Mouse (Mus musculus) embryonic fibroblast, embryonic 13.5 days (primary cell): ENCODE data around the gene Ube2e2. TPM values are rescaled to one million over a fixed set of nuclear protein-coding genes. Genes with fewer than 3 reads are reported as not detected.

Source experiments
- H3K27ac ChIP-seq: 2 replicates; pipeline ENCODE4 v1.5.1; 2012; ENCODE audit warnings: low read length, control low read depth, inconsistent platforms; ENCODE audit not compliant: insufficient read depth
- H3K4me1 ChIP-seq: 2 replicates; pipeline ENCODE4 v1.6.1; 2011; ENCODE audit warnings: low read length; ENCODE audit not compliant: control insufficient read depth, insufficient read depth
- H3K4me3 ChIP-seq: 2 replicates; pipeline ENCODE4 v1.5.1; 2011; ENCODE audit warnings: mild to moderate bottlenecking, control low read depth, low read length; ENCODE audit not compliant: insufficient read depth
- CTCF ChIP-seq: IDR thresholded peaks from 2 replicates; pipeline ENCODE4 v1.5.1; 2011; ENCODE audit warnings: mild to moderate bottlenecking, control low read depth, low read length, moderate library complexity, borderline replicate concordance; ENCODE audit not compliant: insufficient read depth
- POLR2A ChIP-seq: IDR thresholded peaks from 2 replicates; pipeline ENCODE4 v1.6.1; 2011; ENCODE audit warnings: low read depth, mild to moderate bottlenecking, control low read depth, low read length, moderate library complexity
- polyA plus RNA-seq: library from polyadenylated mRNA; stranded (reverse); fragments of >200 nt; gene quantifications from 2 replicates; pipeline ENCODE4 v1.2.4, GENCODE M21; 2011; ENCODE audit warnings: low read depth; ENCODE audit not compliant: missing spikeins, insufficient read length

Ube2e2 gene
- 32.9 and 48.1 TPM in 2 replicates for polyA plus RNA-seq

DNA sequence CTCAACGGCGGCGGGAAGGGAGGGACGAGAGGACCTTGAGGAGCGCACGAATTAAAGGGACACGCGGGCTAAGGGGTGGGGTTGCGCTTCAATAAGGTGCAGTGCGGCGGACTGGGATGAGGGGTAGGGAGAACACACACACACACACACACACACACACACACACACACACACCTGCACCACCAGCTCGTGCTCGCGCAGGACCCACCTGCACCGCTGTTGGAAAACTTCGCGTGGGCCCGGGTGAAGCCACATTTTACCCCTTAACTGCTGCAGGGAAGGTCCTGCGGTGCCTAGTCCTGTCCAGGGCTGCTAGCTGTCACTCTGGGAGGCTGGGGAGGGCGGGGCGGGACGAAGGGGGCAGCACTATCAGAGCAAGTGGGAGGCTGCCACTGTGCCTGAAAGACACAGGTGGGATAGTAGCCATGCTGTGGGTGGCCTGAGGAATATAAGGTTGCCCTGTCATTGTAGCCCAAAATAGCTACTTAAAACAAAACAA is at the start of gene Ube2e2:
Gene Ube2e2 (minus strand): TSS at position 321 of the 499 bp plus-strand sequence.
- Histone ChIP-seq H3K27ac (no peak within 1 kb of the TSS), H3K4me3 (peak within 1 kb of the TSS; percentile 99), H3K4me1 (no peaks in the 10 kb centered on the region)
- TF ChIP-seq CTCF (no peak), POLR2A (no peak)

DNA sequence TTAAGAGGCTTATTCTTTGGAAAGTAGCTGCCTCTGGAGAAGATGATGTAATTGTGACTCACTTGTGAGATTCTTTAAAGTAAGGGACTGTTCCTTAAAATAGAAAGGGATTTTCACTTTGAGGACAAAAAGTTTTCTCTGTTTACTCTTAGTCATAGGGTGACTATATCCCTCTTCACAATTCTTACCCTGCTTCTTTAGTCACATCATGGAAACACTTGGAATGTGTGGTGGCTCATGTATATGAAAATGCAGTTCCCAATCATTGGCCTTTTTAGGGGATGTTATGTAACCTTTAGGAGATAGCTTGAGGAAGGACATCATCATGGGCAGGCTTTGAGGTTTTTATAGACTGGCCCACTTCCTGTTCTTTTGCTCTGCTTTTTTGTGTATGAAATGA is 46.0 kb upstream of the Ube2e2 start:
- H3K4me3 ChIP-seq: no peak overlapping the region
- TF ChIP-seq POLR2A (no peak), CTCF (no peak)
- H3K27ac ChIP-seq: peak overlapping the region; percentile 92
- peaks cover 4% of the 10 kb centered on the region; the same call in 1 of the 2 replicates for H3K4me1 ChIP-seq

DNA sequence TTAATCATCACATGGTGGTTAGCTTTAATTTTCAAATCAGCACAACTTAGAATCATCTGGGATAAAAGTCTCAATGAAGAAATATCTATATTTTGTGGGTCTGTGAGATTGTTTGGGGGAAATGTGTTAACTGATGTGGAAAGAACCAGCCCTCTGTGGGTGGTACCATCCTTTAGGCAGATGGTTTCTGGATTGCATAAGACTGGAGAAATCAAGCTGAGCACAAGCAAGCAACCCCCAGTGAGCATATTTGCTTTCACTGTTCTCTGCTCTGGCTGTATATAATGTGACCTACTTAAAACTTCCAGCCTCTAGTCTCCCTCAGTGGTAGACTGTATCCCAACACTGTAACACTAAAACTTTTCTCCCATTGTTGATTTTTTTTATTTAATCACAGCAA is 9.5 kb upstream of the Ube2e2 start:
- TF ChIP-seq POLR2A: no peak
- no peak for TF ChIP-seq CTCF
- Histone ChIP-seq H3K4me3 (no peak overlapping the region), H3K27ac (no peak overlapping the region), H3K4me1 (no peaks in the 10 kb centered on the region)

- H3K4me1 ChIP-seq: no peaks in the 10 kb centered on the region
- peak overlapping the region; percentile 99 for H3K4me3 ChIP-seq
- TF ChIP-seq POLR2A: no peak
- TF ChIP-seq CTCF: no peak
- H3K27ac ChIP-seq: no peak overlapping the region
Observed at GRCm38 (mm10) chr14:18893121-18893946, 733 bp downstream of the Ube2e2 start.

- no peak overlapping the region for H3K4me3 ChIP-seq
- H3K27ac ChIP-seq: no peak overlapping the region
- TF ChIP-seq POLR2A (no peak), CTCF (no peak)
- H3K4me1 ChIP-seq: no peaks in the 10 kb centered on the region
Observed at GRCm38 (mm10) chr14:18889571-18889970, 4.5 kb downstream of the Ube2e2 start.

GRCm38 (mm10) chr14:18882493-18882892 is 11.6 kb downstream of the Ube2e2 start:
- Histone ChIP-seq H3K4me3 (no peak overlapping the region), H3K4me1 (no peaks in the 10 kb centered on the region), H3K27ac (no peak overlapping the region)
- no peak for TF ChIP-seq CTCF
- no peak for TF ChIP-seq POLR2A

- Histone ChIP-seq H3K4me3 (no peak overlapping the region), H3K27ac (no peak overlapping the region), H3K4me1 (no peaks in the 10 kb centered on the region)
- TF ChIP-seq POLR2A (no peak), CTCF (no peak)
Observed at GRCm38 (mm10) chr14:18870716-18871115, 23.4 kb downstream of the Ube2e2 start.

- TF ChIP-seq POLR2A (no peak), CTCF (no peak)
- Histone ChIP-seq H3K4me1 (no peaks in the 10 kb centered on the region; the same call in 1 of the 2 replicates), H3K27ac (no peak overlapping the region), H3K4me3 (no peak overlapping the region)
Observed at GRCm38 (mm10) chr14:18828661-18829060, 65.4 kb downstream of the Ube2e2 start.

GRCm38 (mm10) chr14:18826753-18827152 is 67.3 kb downstream of the Ube2e2 start:
- no peaks in the 10 kb centered on the region; the same call in 1 of the 2 replicates for H3K4me1 ChIP-seq
- H3K27ac ChIP-seq: no peak overlapping the region
- TF ChIP-seq POLR2A: no peak
- no peak for TF ChIP-seq CTCF
- no peak overlapping the region for H3K4me3 ChIP-seq

- Histone ChIP-seq H3K4me1 (peaks cover 4% of the 10 kb centered on the region; the same call in 1 of the 2 replicates), H3K27ac (no peak overlapping the region)
Observed at GRCm38 (mm10) chr14:18820713-18821112, 73.4 kb downstream of the Ube2e2 start.

More at GRCm38 (mm10) chr14:18820713-18821112, 73.4 kb downstream of the Ube2e2 start:
- no peak overlapping the region for H3K4me3 ChIP-seq
- TF ChIP-seq POLR2A (no peak), CTCF (no peak)
